Mouse (Mus musculus): ENCODE measurements around the gene B130006D01Rik. TPM values are rescaled to one million over a fixed set of nuclear protein-coding genes. Genes with fewer than 3 reads are reported as not detected.
A peak's percentile ranks its signal among the peaks of the same experiment; 100 is the strongest.

Gene B130006D01Rik
- total RNA-seq, 2 experiments from 2014 or later = 7.5 TPM; not detected in 1

- ATAC-seq (replicated peaks; ENCODE audit: low FRiP score, low TSS enrichment, poor library complexity, severe bottlenecking) = no peak
These were observed 41.4 kb downstream of the B130006D01Rik start for GRCm38 (mm10) chr11:95764806-95765205.

- ATAC-seq (replicated peaks; ENCODE audit: low FRiP score, low TSS enrichment, poor library complexity, severe bottlenecking) = no peak
These were observed 41.9 kb downstream of the B130006D01Rik start for GRCm38 (mm10) chr11:95765334-95765733.

- ATAC-seq (replicated peaks; ENCODE audit: low FRiP score, low TSS enrichment, poor library complexity, severe bottlenecking) = no peak
These were observed 44.9 kb downstream of the B130006D01Rik start for GRCm38 (mm10) chr11:95768244-95768643.

GRCm38 (mm10) chr11:95769208-95769607 lies 45.8 kb downstream of the B130006D01Rik start:
- ATAC-seq (replicated peaks; ENCODE audit: low FRiP score, low TSS enrichment, poor library complexity, severe bottlenecking) = no peak

GRCm38 (mm10) chr11:95770720-95771364 lies 47.5 kb downstream of the B130006D01Rik start:
- peak; percentile 68; the same call in 1 of the 2 replicates for ATAC-seq (replicated peaks; ENCODE audit: low FRiP score, low TSS enrichment, poor library complexity, severe bottlenecking)

GRCm38 (mm10) chr11:95771665-95772064 lies 48.3 kb downstream of the B130006D01Rik start:
- ATAC-seq (replicated peaks; ENCODE audit: low FRiP score, low TSS enrichment, poor library complexity, severe bottlenecking) = no peak

GRCm38 (mm10) chr11:95773264-95773663 lies 49.9 kb downstream of the B130006D01Rik start:
- no peak for ATAC-seq (replicated peaks; ENCODE audit: low FRiP score, low TSS enrichment, poor library complexity, severe bottlenecking)

Other genes with a start within 250 kb of the B130006D01Rik start
- not detected in 2 replicates for gene Nxph3, start 209.0 kb upstream of the B130006D01Rik start, total RNA-seq (2014; fragmentation: Nextera tagmentation)
- gene Nxph3, start 209.0 kb upstream of the B130006D01Rik start, total RNA-seq (2017) = not detected in 2 replicates
- not detected in 2 replicates for gene Ngfr, start 135.9 kb upstream of the B130006D01Rik start, total RNA-seq (2014; fragmentation: Nextera tagmentation)
- gene Ngfr, start 135.9 kb upstream of the B130006D01Rik start, total RNA-seq (2017) = not detected in 2 replicates
- gene Phb, start 56.6 kb upstream of the B130006D01Rik start, total RNA-seq (2014; fragmentation: Nextera tagmentation) = 120 and 179 TPM in 2 replicates
- 189 and 190 TPM in 2 replicates for gene Phb, start 56.6 kb upstream of the B130006D01Rik start, total RNA-seq (2017)
- 43.0 and 54.5 TPM in 2 replicates for gene Zfp652, start 10.9 kb upstream of the B130006D01Rik start, total RNA-seq (2014; fragmentation: Nextera tagmentation)
- 27.4 and 28.2 TPM in 2 replicates for gene Zfp652, start 10.9 kb upstream of the B130006D01Rik start, total RNA-seq (2017)
- gene Phospho1, start 100.9 kb downstream of the B130006D01Rik start, total RNA-seq (2014; fragmentation: Nextera tagmentation) = 5.6 and 7.5 TPM in 2 replicates
- 0.56 and 3.2 TPM in 2 replicates for gene Phospho1, start 100.9 kb downstream of the B130006D01Rik start, total RNA-seq (2017)
- gene Gngt2, start 113.6 kb downstream of the B130006D01Rik start, total RNA-seq (2014; fragmentation: Nextera tagmentation) = 4.4 and 5.0 TPM in 2 replicates
- gene Gngt2, start 113.6 kb downstream of the B130006D01Rik start, total RNA-seq (2017) = 4.0 and 4.6 TPM in 2 replicates
- gene Abi3, start 118.9 kb downstream of the B130006D01Rik start, total RNA-seq (2014; fragmentation: Nextera tagmentation) = 5.9 and 8.9 TPM in 2 replicates
- gene Abi3, start 118.9 kb downstream of the B130006D01Rik start, total RNA-seq (2017) = 3.4 and 5.7 TPM in 2 replicates
- not detected in 2 replicates for gene B4galnt2, start 191.3 kb downstream of the B130006D01Rik start, total RNA-seq (2014; fragmentation: Nextera tagmentation)
- gene B4galnt2, start 191.3 kb downstream of the B130006D01Rik start, total RNA-seq (2017) = not detected in 2 replicates